Comparison of ENCODE assay signal across 2 mouse cellular contexts in genomic region chr11:89929115-89929988, GRCm38 (mm10).
TF ChIP-seq lines count a peak whose summit lies in the region.

No protein-coding gene starts in this region.

TF ChIP-seq in CH12.LX, 34 proteins besides CTCF, POLR2A, EP300 and RAD21 (continued from another document):
- TF ChIP-seq GABPA (IDR thresholded peaks at IDR 0.05; ENCODE audit: insufficient replicate concordance, low read depth, low read length) (no peak), MAFK (IDR thresholded peaks at IDR 0.05; ENCODE audit: insufficient replicate concordance, low read length) (no peak), PAX5 (IDR thresholded peaks at IDR 0.05; ENCODE audit: low read length) (no peak), SIN3A (IDR thresholded peaks at IDR 0.05; ENCODE audit: low read length) (no peak), RCOR1 (conservative IDR thresholded peaks at IDR 0.05; ENCODE audit: low read depth, low read length) (no peak), NELFE (IDR thresholded peaks at IDR 0.05; ENCODE audit: low read depth, low read length) (no peak), POLR2AphosphoS2 (IDR thresholded peaks at IDR 0.05; ENCODE audit: low read depth, low read length) (no peak), HCFC1 (IDR thresholded peaks at IDR 0.05; ENCODE audit: low read depth, low read length) (no peak), IRF4 (IDR thresholded peaks at IDR 0.05; ENCODE audit: low read depth, low read length) (no peak), MYC (IDR thresholded peaks at IDR 0.05; ENCODE audit: low read depth, low read length) (no peak), MEF2A (IDR thresholded peaks at IDR 0.05; ENCODE audit: borderline replicate concordance, low read depth, low read length) (no peak)

TF ChIP-seq in MEL, 35 proteins besides CTCF, POLR2A, EP300 and RAD21 (continued from another document):
- TF ChIP-seq POLR2AphosphoS5 (IDR thresholded peaks at IDR 0.05; ENCODE audit: borderline replicate concordance, low read depth, low read length) (no peak), POLR2AphosphoS2 (IDR thresholded peaks at IDR 0.05; ENCODE audit: low read length) (peak; percentile 85), ZC3H11A (IDR thresholded peaks at IDR 0.05; ENCODE audit: low read depth, low read length) (no peak), MYC (IDR thresholded peaks at IDR 0.05; ENCODE audit: low read depth, low read length) (peak; percentile 67; the same call in 1 of the 2 replicates), USF1 (IDR thresholded peaks at IDR 0.05; ENCODE audit: low read depth, low read length) (no peak), E2F4 (IDR thresholded peaks at IDR 0.05; ENCODE audit: borderline replicate concordance, low read depth, low read length) (0 out of 2 replicates have a peak, but pooled peaks have one; percentile 56), KAT2A (conservative IDR thresholded peaks at IDR 0.05; ENCODE audit: low read depth, low read length) (no peak), GATA1 (IDR thresholded peaks at IDR 0.05; ENCODE audit: low read depth, low read length) (peak; percentile 96), TAL1 (IDR thresholded peaks at IDR 0.05; ENCODE audit: low read length) (peak; percentile 77), CHD1 (IDR thresholded peaks at IDR 0.05; ENCODE audit: low read depth, low read length) (no peak), UBTF (IDR thresholded peaks at IDR 0.05; ENCODE audit: borderline replicate concordance, insufficient read depth, low read depth, low read length) (0 out of 2 replicates have a peak, but pooled peaks have one; percentile 85), ZMIZ1 (IDR thresholded peaks at IDR 0.05; ENCODE audit: low read depth, low read length) (peak; percentile 98), CHD2 (IDR thresholded peaks at IDR 0.05; ENCODE audit: low read length) (peak; percentile 65), MAFK (IDR thresholded peaks at IDR 0.05; ENCODE audit: borderline replicate concordance, low read depth, low read length) (peak; percentile 71; the same call in 1 of the 2 replicates), SMC3 (IDR thresholded peaks at IDR 0.05; ENCODE audit: low read depth, low read length) (no peak), TCF12 (IDR thresholded peaks at IDR 0.05; ENCODE audit: low read depth, low read length) (peak; percentile 94), MEF2A (IDR thresholded peaks at IDR 0.05; ENCODE audit: extremely low read depth, insufficient replicate concordance, low read depth, low read length, poor library complexity, severe bottlenecking) (no peak), TBP (IDR thresholded peaks at IDR 0.05; ENCODE audit: low read depth, low read length) (peak; percentile 98), ETS1 (IDR thresholded peaks at IDR 0.05; ENCODE audit: low read depth, low read length) (peak; percentile 86), MYB (IDR thresholded peaks at IDR 0.05; ENCODE audit: low read depth, low read length) (peak; percentile 68), RCOR1 (IDR thresholded peaks at IDR 0.05; ENCODE audit: low read depth, low read length) (peak; percentile 95), MXI1 (IDR thresholded peaks at IDR 0.05; ENCODE audit: low read depth, low read length) (0 out of 2 replicates have a peak, but pooled peaks have one; percentile 37), NRF1 (IDR thresholded peaks at IDR 0.05; ENCODE audit: insufficient read depth, low read depth, low read length, poor library complexity, severe bottlenecking) (no peak), MAX (IDR thresholded peaks at IDR 0.05; ENCODE audit: low read length) (peak; percentile 62; the same call in 1 of the 2 replicates), SIN3A (IDR thresholded peaks at IDR 0.05; ENCODE audit: low read length) (peak; percentile 84), ZKSCAN1 (IDR thresholded peaks at IDR 0.05; ENCODE audit: low read depth, low read length) (no peak), NELFE (IDR thresholded peaks at IDR 0.05; ENCODE audit: low read depth, low read length) (peak; percentile 64), ZNF384 (IDR thresholded peaks at IDR 0.05; ENCODE audit: low read depth, low read length) (peak; percentile 69), USF2 (IDR thresholded peaks at IDR 0.05; ENCODE audit: borderline replicate concordance in 1 of 2, insufficient read depth in 1 of 2, low read depth in 1 of 2, low read length in 2 of 2) (no peak), HCFC1 (IDR thresholded peaks at IDR 0.05; ENCODE audit: low read depth, low read length) (0 out of 2 replicates have a peak, but pooled peaks have one; percentile 39), ELF1 (IDR thresholded peaks at IDR 0.05; ENCODE audit: low read depth, low read length) (no peak), JUND (IDR thresholded peaks at IDR 0.05; ENCODE audit: low read depth, low read length) (no peak), MAZ (IDR thresholded peaks at IDR 0.05; ENCODE audit: low read depth, low read length) (peak; percentile 65; the same call in 1 of the 2 replicates), BHLHE40 (IDR thresholded peaks at IDR 0.05; ENCODE audit: borderline replicate concordance, low read depth, low read length) (0 out of 2 replicates have a peak, but pooled peaks have one; percentile 42)
TF ChIP-seq in MEL: peak in this region for 22.
